Mouse (Mus musculus): ENCODE results near the gene Blzf1.
A peak's percentile ranks its signal among the peaks of the same experiment; 100 is the strongest.

Blzf1 gene

DNA sequence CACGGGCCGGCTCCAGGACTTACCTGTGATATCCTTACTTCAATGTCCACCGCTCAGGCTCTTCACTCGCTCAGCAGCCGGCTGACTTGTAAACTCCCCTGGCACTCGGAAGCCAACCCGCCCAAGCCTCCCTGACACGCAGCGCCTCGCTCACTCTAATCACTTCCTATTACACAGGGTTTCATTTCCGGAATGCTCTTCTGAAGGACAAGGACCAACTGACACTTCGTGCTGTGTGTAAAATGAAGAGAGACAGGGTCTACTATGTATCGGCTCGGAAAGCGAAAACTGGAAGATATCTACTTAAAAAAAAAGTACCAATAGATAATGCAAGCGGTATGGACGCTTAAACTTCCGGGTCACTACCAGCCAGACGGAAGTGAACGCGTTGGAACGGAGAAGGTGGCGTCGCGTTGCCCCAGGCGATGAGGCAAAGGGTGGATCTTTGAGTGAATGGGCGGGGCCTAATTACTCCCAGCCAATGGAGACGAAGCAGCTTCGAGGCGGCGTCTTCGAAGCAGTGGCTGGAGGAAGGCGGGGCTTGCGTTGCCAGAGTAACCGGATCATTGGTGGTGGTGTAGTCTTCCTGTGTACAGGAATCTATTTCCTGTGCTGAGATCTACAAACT, at the start of gene Blzf1:
Blzf1 (minus strand) TSS at position 366 of the 628 bp plus-strand sequence.
- DNase-seq (ENCODE audit: extremely low read depth, low read depth, low spot score), result peak; percentile 81

DNA sequence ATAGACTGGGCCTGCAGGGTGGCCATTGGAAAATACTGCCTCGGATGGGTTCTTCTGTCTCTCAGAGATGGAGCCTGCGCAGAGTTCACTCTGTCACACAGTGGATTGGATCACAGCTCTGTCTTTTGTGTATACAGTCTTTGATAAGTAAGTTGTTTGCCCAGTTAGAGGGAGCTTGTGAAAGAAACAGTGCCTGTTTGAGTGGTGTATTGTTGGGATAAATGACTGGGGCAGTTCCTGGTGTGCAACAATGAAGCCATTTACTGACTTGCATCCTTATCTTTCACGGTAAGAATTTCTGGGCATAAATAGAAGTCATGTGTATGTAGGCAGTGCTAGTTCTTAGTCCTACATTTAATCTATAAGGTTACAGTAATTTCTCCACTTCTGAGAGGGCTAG, 46.2 kb upstream of the Blzf1 start:
- no peak for DNase-seq (ENCODE audit: extremely low read depth, low read depth, low spot score)

DNA sequence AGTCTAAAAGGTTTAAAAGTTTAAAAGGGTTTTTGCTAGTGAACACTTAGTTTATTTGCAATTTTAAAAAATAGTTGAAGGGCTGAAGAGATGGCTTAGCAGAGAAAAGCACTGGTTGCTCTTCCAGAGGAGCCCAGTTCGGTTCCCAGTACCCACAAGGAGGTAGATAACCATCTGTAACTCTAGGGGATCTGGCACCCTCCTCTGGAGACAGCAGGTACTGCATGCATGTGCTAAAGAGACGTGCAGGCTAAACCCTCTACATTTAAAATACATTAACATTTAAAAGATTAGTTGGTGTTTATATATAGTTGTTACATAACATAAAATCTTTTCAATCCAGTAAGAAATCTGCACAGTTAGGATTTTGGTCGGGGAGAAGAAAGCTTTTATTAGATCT, 34.9 kb upstream of the Blzf1 start:
- no peak for DNase-seq (ENCODE audit: extremely low read depth, low read depth, low spot score)

DNA sequence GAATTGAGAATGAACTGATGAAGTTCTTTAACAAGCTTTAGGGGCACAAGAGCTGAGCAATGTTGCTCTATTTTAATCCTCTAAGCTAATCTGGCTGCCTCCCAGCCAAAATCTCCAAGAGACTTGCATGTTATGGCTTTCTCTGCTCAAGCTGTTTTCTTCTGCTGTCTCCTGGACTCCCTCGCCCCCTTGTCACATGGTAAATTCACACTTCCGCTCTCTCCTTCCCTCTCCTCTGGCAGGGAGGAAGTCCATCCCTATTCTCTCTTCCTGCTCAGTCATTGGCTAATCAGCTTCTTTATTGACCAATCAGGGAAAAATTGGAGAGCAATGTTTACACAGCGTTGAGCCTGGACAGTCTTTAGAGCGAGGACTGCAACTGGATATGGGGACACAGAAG, 28.6 kb upstream of the Blzf1 start:
- no peak for DNase-seq (ENCODE audit: extremely low read depth, low read depth, low spot score)

DNA sequence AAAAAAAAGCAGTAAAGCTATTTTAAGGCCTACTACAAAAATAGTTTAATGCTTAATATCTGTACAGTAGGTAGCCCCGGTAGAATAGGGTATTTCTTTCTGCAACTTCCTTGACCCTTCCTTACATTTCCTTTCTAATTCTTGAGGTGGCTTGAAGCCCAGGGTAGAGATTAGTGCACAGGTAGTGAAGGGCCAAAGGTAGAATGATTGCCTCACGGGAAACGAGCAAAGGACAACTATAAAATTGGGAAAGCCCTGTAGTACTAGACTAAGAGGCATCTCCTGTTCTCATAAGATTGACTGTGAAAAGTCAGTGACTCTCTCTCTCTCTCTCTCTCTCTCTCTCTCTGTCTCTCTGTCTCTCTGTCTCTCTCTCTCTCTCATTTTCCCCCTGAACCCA, 28.1 kb upstream of the Blzf1 start:
- no peak for DNase-seq (ENCODE audit: extremely low read depth, low read depth, low spot score)

DNA sequence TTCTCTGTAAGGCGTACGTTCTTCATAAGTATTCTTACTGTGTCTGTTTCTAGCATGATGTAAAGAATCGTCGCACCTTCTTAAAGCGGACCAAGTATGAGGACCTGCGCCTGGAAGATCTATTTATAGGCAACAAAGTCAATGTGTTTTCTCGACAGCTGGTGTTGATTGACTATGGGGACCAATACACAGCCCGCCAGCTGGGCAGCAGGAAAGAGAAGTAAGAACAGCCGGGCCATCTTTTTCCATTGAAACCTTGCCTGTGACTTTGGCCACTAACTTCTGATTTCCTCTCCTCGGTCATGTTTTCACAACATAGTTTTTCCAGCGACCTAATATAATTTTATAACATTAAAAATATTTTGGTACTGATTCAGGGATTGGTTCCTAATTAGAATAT, 25.3 kb upstream of the Blzf1 start:
- no peak for DNase-seq (ENCODE audit: extremely low read depth, low read depth, low spot score)

DNA sequence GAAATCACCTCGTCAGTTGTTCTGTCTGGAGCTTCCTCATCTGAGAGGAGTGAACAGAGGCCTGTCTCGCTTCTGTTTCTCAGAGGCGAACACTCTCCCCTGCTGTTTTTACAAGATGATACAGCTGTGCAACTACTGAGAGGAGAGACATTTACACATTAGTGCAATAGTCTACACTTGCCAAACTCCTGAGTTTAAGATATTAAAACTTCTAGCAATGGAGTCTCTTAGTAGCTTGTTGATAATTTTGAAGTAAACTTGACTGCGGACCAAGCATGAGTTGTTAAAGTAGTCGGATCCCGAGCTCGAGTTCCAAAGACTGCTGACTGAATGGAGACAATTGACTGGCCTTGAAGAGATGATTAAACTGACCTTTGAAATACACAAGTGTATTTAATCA, 20.5 kb upstream of the Blzf1 start:
- no peak for DNase-seq (ENCODE audit: extremely low read depth, low read depth, low spot score)

DNA sequence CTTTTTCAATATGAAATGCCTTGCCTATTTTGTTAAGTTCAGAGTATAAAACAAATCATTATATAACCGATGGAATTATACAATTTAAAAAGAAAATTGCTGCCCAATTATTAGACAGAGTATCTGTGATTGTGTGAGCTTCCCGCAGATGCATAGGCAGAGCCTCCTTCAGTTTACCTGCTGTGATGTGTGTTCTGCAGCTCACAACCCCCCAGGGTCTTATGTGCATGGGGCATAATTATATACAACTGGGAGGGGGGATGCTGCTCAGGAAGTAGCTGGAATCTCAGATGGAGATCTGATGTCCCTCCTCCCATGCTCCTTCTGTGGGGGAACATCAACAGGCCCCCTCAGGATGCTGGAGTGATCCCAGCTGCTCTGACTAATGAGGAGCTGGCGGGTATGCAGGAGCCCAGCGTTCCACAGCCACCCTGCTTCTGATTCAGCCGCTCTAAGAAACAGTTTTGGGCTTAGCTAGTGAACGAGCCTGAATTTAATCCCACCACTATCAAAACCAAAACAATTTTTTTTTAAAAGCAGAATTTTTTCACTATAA, 19.4 kb upstream of the Blzf1 start:
- no peak for DNase-seq (ENCODE audit: extremely low read depth, low read depth, low spot score)

DNA sequence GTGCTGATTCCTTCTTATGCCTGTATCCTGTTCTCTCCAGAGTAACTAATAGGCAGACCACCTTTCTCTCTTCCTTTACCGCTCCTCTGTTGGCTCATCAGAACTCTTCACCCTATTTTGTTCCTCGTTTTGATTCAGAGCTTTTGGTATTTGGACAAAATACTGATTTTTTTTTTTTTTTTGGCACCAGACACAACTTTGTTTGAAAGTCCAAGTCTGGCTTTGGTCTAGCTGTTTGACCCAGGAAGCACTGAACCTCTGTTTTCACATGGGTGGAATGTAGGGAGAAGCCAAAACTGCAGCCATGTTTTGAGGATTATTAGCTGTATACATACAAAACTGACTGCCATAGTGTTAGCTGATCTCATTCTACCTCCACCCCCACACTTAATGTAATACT, 17.6 kb upstream of the Blzf1 start:
- no peak for DNase-seq (ENCODE audit: extremely low read depth, low read depth, low spot score)

DNA sequence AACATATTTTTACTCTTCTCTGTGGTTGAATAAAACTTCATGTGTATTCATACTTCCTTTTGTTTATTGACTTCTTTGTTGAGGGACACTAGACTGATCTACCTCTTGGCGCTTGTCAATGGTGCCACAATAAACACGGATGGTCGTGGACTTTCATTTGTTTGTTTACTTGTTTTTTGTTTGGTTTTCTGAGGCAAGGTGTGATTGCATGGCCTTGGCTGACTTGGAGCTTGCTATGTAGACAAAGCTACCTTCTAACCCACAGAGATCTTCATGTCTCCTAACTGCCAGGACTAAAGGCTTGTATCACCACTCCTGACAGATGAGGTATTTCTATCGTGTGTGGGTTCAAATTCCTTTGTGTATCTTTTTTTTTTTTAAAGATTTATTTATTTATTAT, 16.9 kb upstream of the Blzf1 start:
- no peak for DNase-seq (ENCODE audit: extremely low read depth, low read depth, low spot score)

DNA sequence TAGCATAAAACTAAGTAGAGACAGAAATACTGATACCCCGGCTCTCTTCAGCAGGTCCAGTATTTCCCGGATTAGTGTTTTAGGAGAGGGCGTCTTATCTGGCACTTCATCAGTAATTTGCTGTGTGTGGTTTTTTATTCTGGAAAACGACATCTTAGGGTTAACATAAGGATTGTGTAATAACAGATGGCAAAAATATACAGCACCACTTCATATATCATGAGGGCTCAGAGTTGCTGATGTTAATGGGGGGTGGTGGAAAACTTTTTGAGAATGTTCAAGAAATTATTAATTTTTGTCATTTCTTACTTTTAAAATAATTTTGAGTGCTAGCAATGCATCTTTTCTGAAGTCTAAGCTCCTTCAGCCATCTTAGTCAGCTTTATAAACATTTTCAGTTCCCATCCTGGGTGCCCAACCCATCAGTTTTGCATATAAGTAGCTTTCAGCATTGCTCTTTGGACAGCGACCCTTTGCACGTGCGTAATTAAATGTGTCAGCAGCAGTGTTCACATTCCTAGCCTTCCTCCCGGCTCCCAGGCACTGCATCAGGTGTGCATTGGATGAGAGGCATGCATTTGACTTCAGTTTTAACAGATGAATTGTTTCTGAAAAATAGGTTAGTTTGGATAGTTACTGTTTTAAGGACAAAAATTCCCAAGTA, 15.8 kb upstream of the Blzf1 start:
- DNase-seq (ENCODE audit: extremely low read depth, low read depth, low spot score), result no peak

DNA sequence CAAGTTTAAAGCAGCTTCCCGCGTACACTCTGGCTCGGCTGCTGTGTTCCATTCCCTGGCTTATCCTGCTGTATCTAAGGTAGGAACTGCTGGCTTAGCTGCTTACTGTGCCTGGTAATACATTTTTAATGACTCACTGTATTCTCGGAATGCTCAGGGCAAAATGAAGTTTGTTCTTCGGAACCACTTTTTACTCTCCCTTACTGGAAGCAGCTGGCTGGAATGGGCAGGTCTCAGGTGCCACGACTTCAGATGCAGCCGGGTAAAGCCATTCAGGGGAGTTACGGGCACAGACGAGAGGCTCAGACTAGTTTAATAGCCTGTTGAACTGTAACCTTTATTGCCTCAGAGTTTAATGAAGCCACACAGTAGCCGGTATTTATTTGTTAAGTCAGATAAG, 14.1 kb upstream of the Blzf1 start:
- no peak for DNase-seq (ENCODE audit: extremely low read depth, low read depth, low spot score)

DNA sequence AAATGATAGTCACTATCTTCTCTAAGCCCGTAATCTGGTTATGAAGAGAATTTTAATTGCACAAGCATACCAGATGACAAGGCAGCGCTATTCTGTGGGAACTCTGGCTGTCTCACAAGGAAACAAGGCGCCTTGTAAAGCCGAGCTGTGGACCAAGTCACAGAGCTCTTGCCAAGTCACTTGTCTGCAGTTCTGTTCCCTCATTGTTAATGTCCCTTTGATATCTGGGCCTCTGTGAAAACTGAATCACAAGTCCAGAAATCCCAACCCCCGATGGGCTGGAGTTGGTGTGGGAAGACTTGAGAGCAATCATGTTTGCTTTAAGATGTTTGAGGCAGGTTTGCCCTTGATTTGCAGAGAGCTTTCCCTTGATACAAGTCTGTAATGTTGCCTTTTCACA, 13.4 kb upstream of the Blzf1 start:
- no peak for DNase-seq (ENCODE audit: extremely low read depth, low read depth, low spot score)

DNA sequence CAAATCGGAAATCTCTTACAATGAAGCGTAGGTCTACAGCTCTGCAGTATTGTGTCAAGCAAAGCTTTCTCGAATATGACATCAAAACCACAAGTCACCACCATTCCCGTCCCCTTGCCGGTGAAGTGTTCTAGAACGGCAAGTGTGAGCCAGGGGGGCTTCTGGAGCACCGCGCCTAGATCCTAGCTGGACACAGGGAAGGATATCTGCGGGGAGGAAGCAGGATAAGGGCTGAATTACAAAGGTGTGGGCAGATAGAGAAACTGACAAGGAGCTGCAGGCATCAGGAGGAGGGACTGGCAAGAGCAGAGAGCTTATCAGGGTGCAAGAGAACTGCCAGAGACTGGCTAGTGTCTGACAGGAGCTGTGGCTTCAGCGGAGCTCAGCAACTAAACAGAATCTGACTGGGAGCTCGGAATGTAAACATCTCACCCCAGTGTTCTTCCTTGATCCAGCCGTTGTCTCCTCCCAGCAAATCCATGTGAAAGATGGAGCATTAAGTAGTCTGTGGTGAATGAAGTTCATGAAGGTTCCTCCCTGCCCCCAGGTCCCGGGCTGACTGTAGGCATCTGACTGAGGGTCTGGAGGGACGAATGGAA, 12.4 kb upstream of the Blzf1 start:
- no peak for DNase-seq (ENCODE audit: extremely low read depth, low read depth, low spot score)

DNA sequence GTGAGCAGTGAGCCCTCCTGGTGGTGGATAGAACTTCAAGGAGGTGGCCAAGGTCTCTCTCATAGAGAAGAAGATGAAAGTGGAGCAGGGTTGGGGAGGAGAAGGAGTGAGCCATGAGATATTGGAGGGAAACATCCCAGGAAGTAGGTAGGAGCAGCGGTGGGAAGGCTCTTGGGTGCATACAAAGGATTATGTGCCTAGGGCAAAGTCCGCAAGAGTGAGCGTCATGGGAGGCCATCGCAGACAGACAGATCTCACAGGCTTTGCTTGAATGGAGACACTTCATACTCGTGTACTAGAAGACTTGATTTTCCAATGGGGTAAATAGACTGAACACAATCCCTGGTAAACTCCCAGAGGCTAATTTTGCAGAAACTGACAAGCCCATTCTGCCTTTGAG, 11.2 kb upstream of the Blzf1 start:
- no peak for DNase-seq (ENCODE audit: extremely low read depth, low read depth, low spot score)

DNA sequence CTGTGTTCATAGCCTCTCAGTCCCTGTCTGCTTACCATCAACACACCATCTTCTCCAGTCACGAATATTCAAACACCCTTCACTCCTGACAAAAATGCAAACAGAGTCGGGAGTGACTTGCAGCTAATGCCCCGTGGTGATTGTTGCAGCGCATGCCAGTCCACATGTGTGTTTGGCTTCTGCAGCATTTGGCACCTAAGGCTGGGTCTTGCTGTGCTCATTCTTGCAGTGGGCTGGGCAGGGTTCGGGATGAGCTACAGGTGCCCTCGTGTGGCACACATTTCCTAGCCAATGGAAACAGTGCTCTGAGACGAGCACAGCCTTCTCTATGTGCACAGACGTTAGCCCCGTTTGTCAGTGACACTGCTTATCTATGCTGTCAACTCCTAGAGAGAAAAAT, 10.0 kb upstream of the Blzf1 start:
- no peak for DNase-seq (ENCODE audit: extremely low read depth, low read depth, low spot score)

DNA sequence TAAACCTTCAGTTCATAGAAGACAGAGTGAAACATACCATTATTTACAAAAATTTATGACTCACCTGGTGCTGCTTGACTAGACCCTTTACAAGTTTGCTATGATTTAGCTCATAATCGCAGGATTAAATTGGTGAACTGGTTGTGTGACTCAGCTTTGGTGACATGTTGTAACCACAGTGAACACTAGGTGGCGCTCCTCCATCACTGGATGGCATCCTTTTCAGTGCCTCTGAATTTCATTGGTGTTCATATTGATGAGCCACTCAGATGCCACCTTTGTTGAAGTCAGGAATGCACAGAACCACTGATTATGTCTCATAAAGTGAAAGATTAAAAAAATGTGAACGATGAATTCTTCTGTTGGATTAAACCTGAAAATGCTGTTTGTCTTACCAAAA, 9.4 kb upstream of the Blzf1 start:
- DNase-seq (ENCODE audit: extremely low read depth, low read depth, low spot score), result no peak

DNA sequence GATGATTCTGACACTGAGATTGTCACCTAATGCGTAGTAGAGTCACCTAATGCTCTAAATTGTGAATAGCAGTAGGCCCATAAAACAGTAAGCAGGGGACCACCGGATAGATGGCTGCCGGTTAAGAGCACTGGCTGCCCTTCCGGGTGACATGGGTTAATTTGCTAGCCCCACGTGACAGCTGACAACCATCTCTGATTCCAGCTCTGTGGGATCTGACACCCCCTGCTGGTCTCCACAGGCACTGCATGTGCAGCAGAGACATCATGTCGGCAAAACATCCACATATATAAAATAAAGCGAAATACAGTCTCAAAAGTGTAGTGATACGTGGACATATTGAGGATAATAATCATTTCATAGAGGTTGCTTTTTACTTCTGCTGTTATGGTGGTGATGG, 8.0 kb upstream of the Blzf1 start:
- DNase-seq (ENCODE audit: extremely low read depth, low read depth, low spot score), result no peak

DNA sequence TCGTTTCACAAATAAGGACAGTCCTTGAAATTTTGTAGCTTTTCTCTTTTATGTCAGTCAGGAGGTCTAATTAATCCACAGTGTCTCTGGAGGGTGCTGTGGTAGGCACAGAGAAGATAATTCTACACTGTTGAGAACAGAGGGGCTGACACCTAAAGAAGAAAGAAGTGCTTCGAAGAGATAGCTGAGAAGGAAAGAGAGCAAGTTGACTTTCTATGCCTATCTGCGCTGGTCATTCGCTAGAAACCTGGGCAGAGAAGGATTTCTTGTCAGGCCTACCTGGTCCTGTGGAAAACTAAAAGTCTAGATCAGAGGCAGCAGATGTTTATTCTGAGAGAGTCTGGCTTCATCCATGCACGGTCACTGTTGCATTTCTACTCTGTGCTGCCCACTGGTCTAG, 6.8 kb upstream of the Blzf1 start:
- no peak for DNase-seq (ENCODE audit: extremely low read depth, low read depth, low spot score)

DNA sequence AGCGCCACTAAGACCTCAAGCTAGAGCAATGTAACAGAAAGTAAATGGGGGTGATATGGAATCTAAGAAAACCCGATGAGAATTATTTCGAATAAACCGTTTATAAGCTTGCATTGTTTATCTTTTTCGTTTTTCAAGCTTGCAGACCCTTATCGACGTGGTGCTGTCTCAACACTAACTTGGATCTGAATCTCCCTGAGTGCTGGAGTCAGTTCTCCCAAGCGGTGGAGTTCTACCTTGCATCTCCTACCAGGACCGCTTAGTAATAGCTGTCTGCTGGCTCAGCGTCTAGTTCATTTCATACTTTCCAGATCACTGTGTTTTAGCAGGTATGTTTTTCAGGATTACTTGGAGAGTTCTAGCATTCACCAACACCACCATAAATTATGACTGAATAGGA, 633 bp upstream of the Blzf1 start:
- DNase-seq (ENCODE audit: extremely low read depth, low read depth, low spot score), result no peak

DNA sequence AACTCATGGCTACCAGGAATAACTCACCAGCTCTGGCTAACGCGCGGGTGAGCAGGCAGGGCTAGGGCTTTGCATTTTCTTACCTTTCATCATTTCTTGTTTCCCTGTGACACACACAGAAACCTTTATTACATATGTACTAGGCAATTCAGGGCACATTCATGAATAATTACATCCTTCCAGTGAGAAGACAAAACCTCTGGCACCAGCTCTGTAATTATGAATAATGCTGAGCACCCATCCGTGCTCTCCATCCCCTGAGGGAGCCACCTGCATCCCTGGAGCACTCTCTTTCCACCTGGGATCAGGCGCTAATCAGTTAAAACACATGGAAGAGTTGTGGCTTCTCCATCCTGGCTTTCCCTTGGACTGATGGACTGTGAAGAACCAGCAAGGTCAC, 3.5 kb downstream of the Blzf1 start, which contains the start of gene Nme7:
Nme7 (plus strand) TSS at position 301 of the 400 bp plus-strand sequence.
- no peak for DNase-seq (ENCODE audit: extremely low read depth, low read depth, low spot score)

DNA sequence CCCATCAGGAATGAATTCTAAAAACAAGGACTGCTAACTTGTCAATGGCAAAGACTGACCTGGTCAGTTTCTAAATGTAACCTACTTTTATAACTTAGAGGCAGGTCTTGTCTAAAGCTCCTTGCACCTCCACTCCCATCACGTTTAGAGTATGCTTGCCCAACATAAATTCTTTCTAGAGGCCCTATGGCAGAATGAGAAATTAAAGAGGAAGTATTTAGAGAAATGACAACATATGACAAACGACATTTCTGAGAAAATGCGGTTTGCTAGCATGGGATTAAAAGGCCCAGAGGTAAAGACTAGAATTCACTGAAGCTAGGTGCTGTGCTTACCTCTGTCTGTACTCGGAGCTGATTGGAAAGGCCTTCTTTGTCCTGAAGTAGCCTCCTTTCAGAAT, 5.3 kb downstream of the Blzf1 start:
- no peak for DNase-seq (ENCODE audit: extremely low read depth, low read depth, low spot score)

All from fat pad, adult 2 months (tissue).